Mouse (Mus musculus) urinary bladder, postnatal 36 days (tissue): ENCODE data around the gene Cse1l.
A peak's percentile ranks its signal among the peaks of the same experiment; 100 is the strongest.

Experiments
- DNase-seq, 2 experiments: peaks; one replicate each; pipeline ENCODE4 v3.0.0; 2022; ENCODE audit warnings: low spot score in 2 of 2, mixed read lengths in 1 of 2

Cse1l gene

GRCm38 (mm10) chr2:166974177-166974872, 68.5 kb downstream of the Cse1l start:
- no peak for DNase-seq

- DNase-seq = peak in 1 of 2 experiments; percentile 18
These were observed 70.5 kb downstream of the Cse1l start for GRCm38 (mm10) chr2:166976356-166976755.

GRCm38 (mm10) chr2:166977490-166977889, 71.7 kb downstream of the Cse1l start:
- DNase-seq = no peak

- no peak for DNase-seq
These were observed 74.3 kb downstream of the Cse1l start for GRCm38 (mm10) chr2:166980161-166980560.

GRCm38 (mm10) chr2:166983351-166983894, 77.6 kb downstream of the Cse1l start:
- no peak for DNase-seq

GRCm38 (mm10) chr2:166990861-166991260, 85.0 kb downstream of the Cse1l start:
- no peak for DNase-seq

GRCm38 (mm10) chr2:166991945-166992344, 86.1 kb downstream of the Cse1l start:
- no peak for DNase-seq

GRCm38 (mm10) chr2:166995021-166995795, 89.4 kb downstream of the Cse1l start:
- DNase-seq = peak in 1 of 2 experiments; percentile 6
